Mouse (Mus musculus) CH12.LX (cell line): Measurements from ENCODE around the gene Tnfsf9. TPM values are rescaled to one million over a fixed set of nuclear protein-coding genes. Genes with fewer than 3 reads are reported as not detected.

Experiments
- DNase-seq: peaks from one replicate; pipeline ENCODE4 v3.0.0-alpha.2; 2013; ENCODE audit errors: extremely low read depth
- H3K27ac ChIP-seq: 2 replicates; pipeline ENCODE4 v1.5.1; 2012; ENCODE audit warnings: low read depth, mild to moderate bottlenecking, control low read depth, moderate library complexity; ENCODE audit not compliant: insufficient read depth
- H3K27me3 ChIP-seq: replicated peaks from 2 replicates; pipeline ENCODE3; 2012; ENCODE audit warnings: inconsistent platforms
- H3K36me3 ChIP-seq, 2 experiments: replicated peaks in 1 of 2; 2 replicates each; pipeline versions ENCODE3 to v1.6.1; 2012; ENCODE audit warnings: inconsistent platforms in 1 of 2, low read length in 1 of 2, mild to moderate bottlenecking in 1 of 2, mixed read lengths in 1 of 2, moderate library complexity in 1 of 2; ENCODE audit not compliant: control insufficient read depth in 1 of 2, insufficient read depth in 1 of 2
- H3K4me1 ChIP-seq, 2 experiments: 2 replicates each; pipeline ENCODE4 v1.6.1; 2012; ENCODE audit warnings: inconsistent platforms in 1 of 2, moderate library complexity in 1 of 2; ENCODE audit not compliant: insufficient read depth in 2 of 2, control insufficient read depth in 1 of 2
- H3K4me2 ChIP-seq: 2 replicates; pipeline ENCODE4 v1.6.1; 2012; ENCODE audit warnings: low read depth, mild to moderate bottlenecking, control low read depth; ENCODE audit not compliant: poor library complexity, insufficient read depth, severe bottlenecking
- H3K4me3 ChIP-seq, 3 experiments: fragments of 150-350 bp in 1 of 3; sonication (generic) in 1 of 3; replicated peaks in 1 of 3; 2 replicates each; pipeline versions ENCODE3 to v1.5.1; 2011 to 2012; ENCODE audit warnings: low read depth in 2 of 3, low read length in 2 of 3, mild to moderate bottlenecking in 2 of 3, moderate library complexity in 2 of 3, control low read depth in 1 of 3, improper control_type of control experiment in 1 of 3, inconsistent platforms in 1 of 3, mixed read lengths in 1 of 3; ENCODE audit not compliant: poor library complexity in 1 of 3
- H3K79me2 ChIP-seq: replicated peaks from 2 replicates; pipeline ENCODE4 v1.6.1; 2012; ENCODE audit warnings: mild to moderate bottlenecking, moderate library complexity; ENCODE audit not compliant: control insufficient read depth, poor library complexity, insufficient read depth, severe bottlenecking; ENCODE audit errors: extremely low read depth
- H3K9ac ChIP-seq: 2 replicates; pipeline ENCODE4 v1.6.1; 2012; ENCODE audit warnings: low read depth, mild to moderate bottlenecking, control low read depth, moderate library complexity; ENCODE audit not compliant: insufficient read depth
- H3K9me3 ChIP-seq: replicated peaks from 2 replicates; pipeline ENCODE3; 2012; ENCODE audit warnings: low read length, inconsistent platforms, mixed read lengths
- BHLHE40 ChIP-seq: IDR thresholded peaks from 2 replicates; pipeline ENCODE4 v1.6.1; 2011; ENCODE audit warnings: mild to moderate bottlenecking, low read depth, low read length, improper control_type of control experiment
- CHD1 ChIP-seq: IDR thresholded peaks from 2 replicates; pipeline ENCODE4 v1.6.1; 2012; ENCODE audit warnings: low read depth, low read length, improper control_type of control experiment, inconsistent platforms
- CHD2 ChIP-seq: IDR thresholded peaks from 2 replicates; pipeline ENCODE4 v1.6.1; 2011; ENCODE audit warnings: low read length, improper control_type of control experiment
- CTCF ChIP-seq, 2 experiments: IDR thresholded peaks in 1 of 2; conservative IDR thresholded peaks in 1 of 2; 2 replicates each; pipeline ENCODE4 v1.5.1; 2011 to 2012; ENCODE audit warnings: low read depth in 2 of 2, low read length in 2 of 2, improper control_type of control experiment in 1 of 2, inconsistent platforms in 1 of 2, mild to moderate bottlenecking in 1 of 2, moderate library complexity in 1 of 2
- E2F4 ChIP-seq: IDR thresholded peaks from 2 replicates; pipeline ENCODE4 v1.6.1; 2011; ENCODE audit warnings: low read depth, low read length, improper control_type of control experiment; ENCODE audit not compliant: insufficient replicate concordance
- ELF1 ChIP-seq: IDR thresholded peaks from 2 replicates; pipeline ENCODE4 v1.6.1; 2014; ENCODE audit warnings: low read depth, mild to moderate bottlenecking, inconsistent platforms, low read length, improper control_type of control experiment
- EP300 ChIP-seq: IDR thresholded peaks from 2 replicates; pipeline ENCODE4 v1.6.1; 2011; ENCODE audit warnings: low read length, improper control_type of control experiment
- ETS1 ChIP-seq: conservative IDR thresholded peaks from 2 replicates; pipeline ENCODE4 v1.6.1; 2012; ENCODE audit warnings: low read depth, mild to moderate bottlenecking, inconsistent platforms, low read length, improper control_type of control experiment, moderate library complexity
- GABPA ChIP-seq: IDR thresholded peaks from 2 replicates; pipeline ENCODE4 v1.6.1; 2012; ENCODE audit warnings: low read depth, low read length, improper control_type of control experiment, inconsistent platforms; ENCODE audit not compliant: insufficient replicate concordance
- HCFC1 ChIP-seq: IDR thresholded peaks from 2 replicates; pipeline ENCODE4 v1.6.1; 2012; ENCODE audit warnings: low read depth, mild to moderate bottlenecking, inconsistent platforms, low read length, improper control_type of control experiment
- IRF4 ChIP-seq: IDR thresholded peaks from 2 replicates; pipeline ENCODE4 v1.6.1; 2014; ENCODE audit warnings: low read depth, mild to moderate bottlenecking, inconsistent platforms, low read length, improper control_type of control experiment
- JUN ChIP-seq: IDR thresholded peaks from 2 replicates; pipeline ENCODE4 v1.6.1; 2011; ENCODE audit warnings: low read depth, mild to moderate bottlenecking, low read length, improper control_type of control experiment, moderate library complexity; ENCODE audit not compliant: insufficient read depth
- JUND ChIP-seq: conservative IDR thresholded peaks from 2 replicates; pipeline ENCODE4 v1.6.1; 2011; ENCODE audit warnings: low read depth, low read length, improper control_type of control experiment
- KAT2A ChIP-seq: IDR thresholded peaks from 2 replicates; pipeline ENCODE4 v1.6.1; 2012; ENCODE audit warnings: low read length, improper control_type of control experiment, inconsistent platforms; ENCODE audit not compliant: insufficient replicate concordance
- MAFK ChIP-seq: IDR thresholded peaks from 2 replicates; pipeline ENCODE4 v1.6.1; 2011; ENCODE audit warnings: low read length, improper control_type of control experiment; ENCODE audit not compliant: insufficient replicate concordance
- MAZ ChIP-seq: IDR thresholded peaks from 2 replicates; pipeline ENCODE4 v1.6.1; 2012; ENCODE audit warnings: low read depth, mild to moderate bottlenecking, inconsistent platforms, low read length, improper control_type of control experiment, moderate library complexity
- MEF2A ChIP-seq: IDR thresholded peaks from 2 replicates; pipeline ENCODE4 v1.6.1; 2014; ENCODE audit warnings: low read depth, mild to moderate bottlenecking, inconsistent platforms, low read length, improper control_type of control experiment, borderline replicate concordance
- MXI1 ChIP-seq: IDR thresholded peaks from 2 replicates; pipeline ENCODE4 v1.6.1; 2011; ENCODE audit warnings: mild to moderate bottlenecking, low read depth, low read length, improper control_type of control experiment
- MYC ChIP-seq: IDR thresholded peaks from 2 replicates; pipeline ENCODE4 v1.6.1; 2011; ENCODE audit warnings: low read depth, mild to moderate bottlenecking, improper control_type of control experiment, low read length
- NELFE ChIP-seq: IDR thresholded peaks from 2 replicates; pipeline ENCODE4 v1.6.1; 2011; ENCODE audit warnings: low read depth, low read length, improper control_type of control experiment
- NRF1 ChIP-seq: IDR thresholded peaks from 2 replicates; pipeline ENCODE4 v1.6.1; 2014; ENCODE audit warnings: low read depth, mild to moderate bottlenecking, inconsistent platforms, low read length, improper control_type of control experiment, moderate library complexity
- PAX5 ChIP-seq: IDR thresholded peaks from 2 replicates; pipeline ENCODE4 v1.6.1; 2012; ENCODE audit warnings: low read length, inconsistent platforms, mixed read lengths
- POLR2A ChIP-seq: IDR thresholded peaks from 2 replicates; pipeline ENCODE4 v1.6.1; 2011; ENCODE audit warnings: low read depth, mild to moderate bottlenecking, improper control_type of control experiment, low read length
- POLR2AphosphoS2 ChIP-seq: IDR thresholded peaks from 2 replicates; pipeline ENCODE4 v1.6.1; 2011; ENCODE audit warnings: low read depth, low read length, improper control_type of control experiment
- RAD21 ChIP-seq: IDR thresholded peaks from 2 replicates; pipeline ENCODE4 v1.6.1; 2011; ENCODE audit warnings: low read depth, mild to moderate bottlenecking, low read length, improper control_type of control experiment, moderate library complexity
- RCOR1 ChIP-seq: conservative IDR thresholded peaks from 2 replicates; pipeline ENCODE4 v1.6.1; 2012; ENCODE audit warnings: low read depth, mild to moderate bottlenecking, inconsistent platforms, low read length, improper control_type of control experiment
- SIN3A ChIP-seq: IDR thresholded peaks from 2 replicates; pipeline ENCODE4 v1.6.1; 2012; ENCODE audit warnings: low read length, improper control_type of control experiment, inconsistent platforms
- SMC3 ChIP-seq: IDR thresholded peaks from 2 replicates; pipeline ENCODE4 v1.6.1; 2011; ENCODE audit warnings: low read depth, low read length, improper control_type of control experiment
- TBP ChIP-seq: conservative IDR thresholded peaks from 2 replicates; pipeline ENCODE4 v1.6.1; 2011; ENCODE audit warnings: low read depth, low read length, improper control_type of control experiment
- TCF12 ChIP-seq: IDR thresholded peaks from 2 replicates; pipeline ENCODE4 v1.6.1; 2014; ENCODE audit warnings: low read depth, mild to moderate bottlenecking, inconsistent platforms, low read length, improper control_type of control experiment
- UBTF ChIP-seq: IDR thresholded peaks from 2 replicates; pipeline ENCODE4 v1.6.1; 2012; ENCODE audit warnings: low read depth, mild to moderate bottlenecking, inconsistent platforms, low read length, improper control_type of control experiment, moderate library complexity
- USF1 ChIP-seq: IDR thresholded peaks from 2 replicates; pipeline ENCODE4 v1.6.1; 2014; ENCODE audit warnings: low read depth, mild to moderate bottlenecking, inconsistent platforms, low read length, improper control_type of control experiment
- USF2 ChIP-seq: conservative IDR thresholded peaks from 2 replicates; pipeline ENCODE4 v1.6.1; 2011; ENCODE audit warnings: low read depth, low read length, improper control_type of control experiment
- ZC3H11A ChIP-seq: IDR thresholded peaks from 2 replicates; pipeline ENCODE4 v1.6.1; 2012; ENCODE audit warnings: low read depth, mild to moderate bottlenecking, inconsistent platforms, low read length, improper control_type of control experiment
- ZKSCAN1 ChIP-seq: IDR thresholded peaks from 2 replicates; pipeline ENCODE4 v1.6.1; 2012; ENCODE audit warnings: low read depth, inconsistent platforms, low read length, improper control_type of control experiment, borderline replicate concordance
- ZMIZ1 ChIP-seq: IDR thresholded peaks from 2 replicates; pipeline ENCODE4 v1.6.1; 2012; ENCODE audit warnings: low read depth, mild to moderate bottlenecking, inconsistent platforms, low read length, improper control_type of control experiment
- ZNF384 ChIP-seq: IDR thresholded peaks from 2 replicates; pipeline ENCODE4 v1.6.1; 2012; ENCODE audit warnings: low read depth, low read length, improper control_type of control experiment, inconsistent platforms
- dilution Hi-C: fragments of 300-500 bp; cut with MboI; formaldehyde crosslinking; loops from 2 replicates; pipeline ENCODE4 v1.14.3; 2020; ENCODE audit warnings: low sequenced_read_pairs; ENCODE audit not compliant: extremely low pct_unique_long_range_greater_than_20kb, extremely low pct_ligation_motif_present
- in situ Hi-C: fragments of 300-500 bp; cut with MboI; formaldehyde crosslinking; loops from 3 replicates; pipeline ENCODE4 v1.14.3; 2019; ENCODE audit warnings: low sequenced_read_pairs, low pct_ligation_motif_present, low pct_unique_long_range_greater_than_20kb, mixed read lengths
- polyA plus RNA-seq: library from polyadenylated mRNA; unstranded; fragments of >175 nt; gene quantifications from 2 replicates; pipeline ENCODE4 v1.2.1, GENCODE M21; 2012; ENCODE audit warnings: low read depth; ENCODE audit not compliant: insufficient read length
- total RNA-seq, 2 experiments: library from RNA; depleted of rRNA; stranded (reverse); fragments of 300-350 nt in 1 of 2; fragments of >200 nt in 1 of 2; gene quantifications; 2 replicates each; pipeline ENCODE4 v1.2.3; 2012 to 2014

Gene Tnfsf9
- total and polyA plus RNA-seq, 3 experiments, result 123 to 321 (median 137) TPM

DNA sequence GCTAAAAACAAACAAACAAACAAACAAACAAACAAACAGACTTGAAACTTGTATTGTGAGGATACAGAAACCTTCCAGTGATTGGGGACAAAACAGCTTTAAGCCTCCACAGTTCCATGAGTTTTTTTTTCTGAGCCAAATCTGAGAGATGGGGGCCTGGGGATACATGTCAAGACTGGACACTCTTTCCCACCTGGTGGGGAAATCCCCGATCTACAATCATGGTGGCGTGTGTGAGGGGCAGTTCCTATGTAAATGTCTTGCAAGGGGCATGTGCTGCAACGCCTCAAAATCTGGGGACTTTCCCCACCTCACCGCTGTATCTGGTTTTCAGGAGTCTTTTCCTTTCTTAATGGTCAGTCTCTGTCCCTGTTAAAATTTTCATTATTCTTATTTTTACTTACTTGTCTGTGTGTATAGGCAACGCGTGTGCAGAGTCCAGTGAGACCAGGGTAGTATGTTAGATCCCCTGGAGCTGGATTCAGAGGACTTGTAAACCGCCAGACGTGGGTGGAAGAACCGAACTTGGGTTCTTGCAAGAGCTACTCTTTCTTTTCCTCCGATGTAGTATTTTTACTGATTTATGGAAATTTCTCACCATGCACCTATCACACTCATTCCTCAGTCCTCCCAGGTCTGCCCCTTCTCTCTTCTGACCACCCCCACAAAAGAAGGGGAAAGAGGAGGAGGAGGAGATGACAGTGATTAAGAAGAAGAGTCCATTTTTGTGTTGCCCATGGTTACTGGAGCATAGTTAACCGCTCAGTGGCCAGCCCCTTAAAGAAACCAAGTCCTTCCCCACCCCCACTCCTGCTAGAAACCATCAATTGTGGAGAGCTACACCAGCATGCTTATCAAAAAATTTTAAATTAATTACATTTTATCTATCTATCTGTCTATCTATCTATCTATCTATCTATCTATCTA, 18.3 kb downstream of the Tnfsf9 start:
- peak overlapping the region; percentile 17 to 35 (median 27) for H3K4me3 ChIP-seq
- H3K9me3 ChIP-seq, result peaks cover 5% of the 10 kb centered on the region
- peak overlapping the region; percentile 65 for H3K9ac ChIP-seq
- in situ Hi-C loops (no loop called here), dilution Hi-C loops (no loop called here)
- H3K27ac ChIP-seq, result peak overlapping the region; percentile 98
- no peaks in the 10 kb centered on the region for H3K27me3 ChIP-seq
- H3K79me2 ChIP-seq, result peaks cover 30% of the 10 kb centered on the region
- peak; percentile 97 for DNase-seq
- H3K4me1 ChIP-seq, result peaks cover 39 to 77% of the 10 kb centered on the region in 2 experiments
- peak overlapping the region; percentile 63 for H3K4me2 ChIP-seq
- peaks cover 5 to 8% of the 10 kb centered on the region in 2 experiments for H3K36me3 ChIP-seq
- peak; percentile 85 for TF ChIP-seq CHD1
- peak; percentile 86 for TF ChIP-seq MEF2A
- TF ChIP-seq RAD21, result no peak; the same call in none of the 2 replicates
- peak; percentile 92 for TF ChIP-seq EP300
- TF ChIP-seq USF2, result no peak
- TF ChIP-seq UBTF, result no peak
- 0 out of 2 replicates have a peak, but pooled peaks have one; percentile 34 for TF ChIP-seq KAT2A
- TF ChIP-seq JUN, result peak; percentile 56; the same call in 1 of the 2 replicates
- peak; percentile 24 for TF ChIP-seq HCFC1
- peak; percentile 76; the same call in 1 of the 2 replicates for TF ChIP-seq MAFK
- TF ChIP-seq RCOR1, result peak; percentile 71
- peak; percentile 68 for TF ChIP-seq POLR2A
- TF ChIP-seq CHD2, result peak; percentile 88
- peak; percentile 98 for TF ChIP-seq MYC
- no peak for TF ChIP-seq GABPA
- TF ChIP-seq ZNF384, result peak; percentile 95
- peak; percentile 97 for TF ChIP-seq TCF12
- TF ChIP-seq IRF4, result peak; percentile 82
- TF ChIP-seq ZMIZ1, result peak; percentile 52
- TF ChIP-seq MAZ, result no peak; the same call in none of the 2 replicates
- no peak; the same call in 1 of the 2 replicates for TF ChIP-seq NRF1
- TF ChIP-seq PAX5, result no peak
- TF ChIP-seq MXI1, result peak; percentile 86
- TF ChIP-seq ZKSCAN1, result no peak
- peak; percentile 22; the same call in 1 of the 2 replicates for TF ChIP-seq USF1
- TF ChIP-seq E2F4, result no peak; the same call in 1 of the 2 replicates
- peak; percentile 96 for TF ChIP-seq BHLHE40
- TF ChIP-seq SMC3, result peak; percentile 20
- peak; percentile 65 for TF ChIP-seq POLR2AphosphoS2
- TF ChIP-seq ZC3H11A, result no peak
- TF ChIP-seq ELF1, result peak; percentile 52
- TF ChIP-seq JUND, result peak; percentile 37; the same call in 1 of the 2 replicates
- no peak; the same call in 1 of the 2 replicates for TF ChIP-seq NELFE
- TF ChIP-seq CTCF (conservative IDR thresholded peaks at IDR 0.05 in 1 of 2, IDR thresholded peaks at IDR 0.05 in 1 of 2; ENCODE audit: low read depth in 2 of 2, low read length in 2 of 2), result no peak
- peak; percentile 76 for TF ChIP-seq SIN3A
- peak; percentile 81 for TF ChIP-seq TBP
- peak; percentile 89 for TF ChIP-seq ETS1
